In the genomic region with DNA sequence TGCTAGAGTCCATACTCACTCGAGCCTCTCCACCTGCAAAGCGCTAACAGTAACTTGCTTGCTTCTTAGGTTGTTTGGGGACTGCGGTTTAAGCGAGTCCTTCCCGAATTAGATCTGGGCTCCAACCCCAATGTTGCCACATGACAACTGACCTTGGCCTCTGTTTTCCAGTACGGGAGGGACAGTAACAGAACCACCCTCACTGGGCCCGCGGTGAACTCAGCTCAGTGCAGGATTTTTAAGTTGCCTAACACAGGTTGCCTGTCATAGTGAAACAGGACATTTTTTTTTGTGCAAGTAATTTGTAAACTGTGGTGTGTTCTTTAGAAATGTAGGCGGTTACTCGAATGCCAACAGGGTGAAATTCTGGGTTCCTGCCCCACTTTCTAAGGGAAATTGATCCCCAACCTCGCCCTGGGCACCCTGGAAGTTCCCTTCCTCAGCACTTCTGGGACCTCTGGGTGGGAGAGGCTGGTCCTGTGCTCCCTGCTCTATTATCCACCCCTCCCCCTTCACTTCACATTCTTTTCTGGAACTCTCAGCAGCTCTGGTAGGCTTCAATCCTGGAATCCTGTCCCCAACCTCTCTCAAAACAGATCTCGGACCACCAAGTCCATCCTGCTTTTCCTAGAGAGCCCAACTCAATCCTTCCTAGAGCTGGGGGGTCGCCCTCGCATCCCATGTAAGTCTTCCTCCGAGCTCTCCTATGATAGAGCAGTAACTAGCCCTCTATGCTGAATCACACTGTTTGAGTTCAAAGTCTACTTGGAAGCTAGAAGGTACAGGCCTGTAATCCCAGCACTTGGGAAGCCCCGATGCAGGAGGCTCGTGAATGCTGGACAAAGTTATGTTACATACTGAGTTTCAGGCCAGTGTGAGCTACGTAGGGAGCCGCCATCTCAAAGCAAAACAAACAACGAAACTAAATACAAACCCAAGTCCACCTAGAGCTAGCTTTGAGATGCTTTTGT, we compare ENCODE assay signal across 8 mouse cellular contexts. TPM values are rescaled to one million over a fixed set of nuclear protein-coding genes. Genes with fewer than 3 reads are reported as not detected.
A peak's percentile ranks its signal among the peaks of the same experiment; 100 is the strongest.
DNase-seq lines count a peak whose midpoint lies in the region; ATAC-seq and TF ChIP-seq lines count a peak whose summit lies in the region.

No protein-coding gene starts in this region.

- DNase-seq in hindbrain, embryonic 11.5 days (ENCODE audit: low spot score): no peak
- DNase-seq in brain, adult 2 months (ENCODE audit: low read depth, low spot score): peak; percentile 9
- peak; percentile 61 for DNase-seq in heart, postnatal 0 days (ENCODE audit: low spot score)
- DNase-seq in frontal cortex, postnatal 10 days (ENCODE audit: low spot score in 2 of 2): no peak
- no peak for DNase-seq in frontal cortex, postnatal 36 days (ENCODE audit: low spot score in 2 of 2)

- H3K27me3 ChIP-seq in hindbrain, embryonic 11.5 days (ENCODE audit: control insufficient read depth, insufficient read depth, low read length): no peaks in the 10 kb centered on the region
- peaks cover 9% of the 10 kb centered on the region for H3K27me3 ChIP-seq in hindbrain, embryonic 12.5 days
- no peaks in the 10 kb centered on the region for H3K27me3 ChIP-seq in heart, postnatal 0 days (ENCODE audit: control insufficient read depth, insufficient read depth, low read length)
- no peaks in the 10 kb centered on the region for H3K27me3 ChIP-seq in liver, embryonic 12.5 days (replicated peaks)
- H3K27me3 ChIP-seq in testis, adult 2 months (ENCODE audit: control insufficient read depth, insufficient read depth, low read length): no peaks in the 10 kb centered on the region; the same call in 1 of the 2 replicates

- no peak for ATAC-seq in hindbrain, embryonic 11.5 days (ENCODE audit: low FRiP score)
- no peak for ATAC-seq in hindbrain, embryonic 12.5 days (ENCODE audit: low FRiP score)
- ATAC-seq in heart, postnatal 0 days (ENCODE audit: insufficient read depth, low read depth): peak; percentile 19
- peak; percentile 2; the same call in 1 of the 2 replicates for ATAC-seq in liver, embryonic 12.5 days

- no peak overlapping the region for H3K4me3 ChIP-seq in hindbrain, embryonic 11.5 days (ENCODE audit: low read depth, low read length)
- no peak overlapping the region for H3K4me3 ChIP-seq in hindbrain, embryonic 12.5 days
- no peak overlapping the region for H3K4me3 ChIP-seq in heart, postnatal 0 days (ENCODE audit: low read depth, low read length)
- peak overlapping the region; percentile 16; the same call in 1 of the 2 replicates for H3K4me3 ChIP-seq in liver, embryonic 12.5 days
- H3K4me3 ChIP-seq in testis, adult 2 months (ENCODE audit: control insufficient read depth, low read depth, low read length): peak overlapping the region; percentile 30; the same call in 1 of the 2 replicates

- peaks cover 6% of the 10 kb centered on the region; the same call in 1 of the 2 replicates for H3K4me1 ChIP-seq in hindbrain, embryonic 11.5 days (replicated peaks; ENCODE audit: control insufficient read depth, insufficient read depth, low read length)
- peaks cover 24% of the 10 kb centered on the region for H3K4me1 ChIP-seq in hindbrain, embryonic 12.5 days
- peaks cover 20% of the 10 kb centered on the region; the same call in 1 of the 2 replicates for H3K4me1 ChIP-seq in heart, postnatal 0 days (ENCODE audit: control insufficient read depth, insufficient read depth)
- H3K4me1 ChIP-seq in liver, embryonic 12.5 days: peaks cover 92% of the 10 kb centered on the region
- H3K4me1 ChIP-seq in testis, adult 2 months (ENCODE audit: control insufficient read depth, insufficient read depth, low read length): peaks cover 27% of the 10 kb centered on the region

- WGBS in hindbrain, embryonic 11.5 days: 72% methylated on average over 20 of the region's 20 CpGs
- 74% methylated on average over 20 of the region's 20 CpGs for WGBS in hindbrain, embryonic 12.5 days
- 63% methylated on average over 20 of the region's 20 CpGs for WGBS in heart, postnatal 0 days
- WGBS in liver, embryonic 12.5 days (ENCODE audit: insufficient replicate concordance): 53% methylated on average over 20 of the region's 20 CpGs

- peak; percentile 19; the same call in 1 of the 2 replicates for TF ChIP-seq POLR2A in testis, adult 2 months (IDR thresholded peaks at IDR 0.05; ENCODE audit: control insufficient read depth, low read depth, low read length)

- TF ChIP-seq CTCF in heart, postnatal 0 days (IDR thresholded peaks at IDR 0.05; ENCODE audit: low read depth): no peak
- no peak for TF ChIP-seq CTCF in testis, adult 2 months (IDR thresholded peaks at IDR 0.05; ENCODE audit: control insufficient read depth, insufficient read depth, insufficient replicate concordance, low read depth, low read length)

- no peak overlapping the region for H3K4me2 ChIP-seq in hindbrain, embryonic 11.5 days (replicated peaks; ENCODE audit: low read depth, low read length)
- H3K4me2 ChIP-seq in hindbrain, embryonic 12.5 days (replicated peaks): no peak overlapping the region
- H3K4me2 ChIP-seq in heart, postnatal 0 days (ENCODE audit: low read depth, low read length): peak overlapping the region; percentile 67; the same call in 1 of the 2 replicates
- H3K4me2 ChIP-seq in liver, embryonic 12.5 days: peak overlapping the region; percentile 94

- H3K9me3 ChIP-seq in hindbrain, embryonic 11.5 days (ENCODE audit: control insufficient read depth, low read length): no peaks in the 10 kb centered on the region
- H3K9me3 ChIP-seq in hindbrain, embryonic 12.5 days (replicated peaks): no peaks in the 10 kb centered on the region
- H3K9me3 ChIP-seq in heart, postnatal 0 days (replicated peaks; ENCODE audit: control insufficient read depth, low read length): no peaks in the 10 kb centered on the region
- no peaks in the 10 kb centered on the region for H3K9me3 ChIP-seq in liver, embryonic 12.5 days (replicated peaks)

- no peak for TF ChIP-seq EP300 in heart, postnatal 0 days (IDR thresholded peaks at IDR 0.05; ENCODE audit: low read depth)

- no peak overlapping the region for H3K9ac ChIP-seq in hindbrain, embryonic 11.5 days (ENCODE audit: low read depth, low read length)
- no peak overlapping the region for H3K9ac ChIP-seq in hindbrain, embryonic 12.5 days
- peak overlapping the region; percentile 41; the same call in 1 of the 2 replicates for H3K9ac ChIP-seq in heart, postnatal 0 days (replicated peaks; ENCODE audit: low read depth, low read length)
- peak overlapping the region; percentile 69 for H3K9ac ChIP-seq in liver, embryonic 12.5 days

- H3K27ac ChIP-seq in hindbrain, embryonic 11.5 days (ENCODE audit: low read depth, low read length): peak overlapping the region; percentile 60; the same call in 1 of the 2 replicates
- no peak overlapping the region for H3K27ac ChIP-seq in hindbrain, embryonic 12.5 days
- peak overlapping the region; percentile 75 for H3K27ac ChIP-seq in heart, postnatal 0 days (ENCODE audit: low read depth)
- peak overlapping the region; percentile 100 for H3K27ac ChIP-seq in liver, embryonic 12.5 days
- peak overlapping the region; percentile 87 for H3K27ac ChIP-seq in testis, adult 2 months (ENCODE audit: control insufficient read depth, insufficient read depth, low read depth, low read length)

- H3K36me3 ChIP-seq in hindbrain, embryonic 11.5 days (ENCODE audit: control insufficient read depth, insufficient read depth, low read length): no peaks in the 10 kb centered on the region
- H3K36me3 ChIP-seq in hindbrain, embryonic 12.5 days: no peaks in the 10 kb centered on the region
- H3K36me3 ChIP-seq in heart, postnatal 0 days (replicated peaks; ENCODE audit: control insufficient read depth, insufficient read depth, low read length): no peaks in the 10 kb centered on the region
- no peaks in the 10 kb centered on the region for H3K36me3 ChIP-seq in liver, embryonic 12.5 days
- no peaks in the 10 kb centered on the region for H3K36me3 ChIP-seq in testis, adult 2 months (ENCODE audit: control insufficient read depth, insufficient read depth, low read length)

RNA-seq across cellular contexts. Expression of gene Wdr26, which starts 46.1 kb away (rescaled TPM):
- polyA plus RNA-seq in hindbrain, embryonic 11.5 days (2014; fragmentation: Nextera tagmentation; extraction: Ambion mirVana): 41.3 and 50.1 TPM in 2 replicates
- polyA plus RNA-seq in hindbrain, embryonic 12.5 days (2016; fragmentation: Nextera tagmentation; extraction: Ambion mirVana): 46.5 and 47.0 TPM in 2 replicates
- 37.4 and 46.2 TPM in 2 replicates for total RNA-seq in heart, postnatal 0 days (2014; rRNA removed; ENCODE audit: low replicate concordance)
- 34.8 and 38.6 TPM in 2 replicates for polyA plus RNA-seq in heart, postnatal 0 days (2015; fragmentation: Nextera tagmentation; extraction: Ambion mirVana)
- 52.5 and 56.7 TPM in 2 replicates for polyA plus RNA-seq in liver, embryonic 12.5 days (2016; fragmentation: Nextera tagmentation; extraction: Ambion mirVana)
- polyA plus RNA-seq in testis, adult 2 months (2012; rRNA removed): 94.0 and 96.3 TPM in 2 replicates

Comparison
In these comparisons a context has a peak if more than half of its experiments do, and no peak if none do; other contexts are left out.
1. ATAC-seq: peak in heart, postnatal 0 days (single experiment) and liver, embryonic 12.5 days (single experiment); none in hindbrain, embryonic 11.5 days (single experiment) and hindbrain, embryonic 12.5 days (single experiment).
2. DNase-seq: peak in brain, adult 2 months (single experiment) and heart, postnatal 0 days (single experiment); none in hindbrain, embryonic 11.5 days (single experiment), frontal cortex, postnatal 10 days (0 of 2) and frontal cortex, postnatal 36 days (0 of 2).
3. H3K4me2 ChIP-seq: peak in heart, postnatal 0 days (single experiment) and liver, embryonic 12.5 days (single experiment); none in hindbrain, embryonic 11.5 days (single experiment) and hindbrain, embryonic 12.5 days (single experiment).
4. H3K4me3 ChIP-seq: peak in liver, embryonic 12.5 days (single experiment) and testis, adult 2 months (single experiment); none in hindbrain, embryonic 11.5 days (single experiment), hindbrain, embryonic 12.5 days (single experiment) and heart, postnatal 0 days (single experiment).
5. H3K9ac ChIP-seq: peak in heart, postnatal 0 days (single experiment) and liver, embryonic 12.5 days (single experiment); none in hindbrain, embryonic 11.5 days (single experiment) and hindbrain, embryonic 12.5 days (single experiment).